Mouse (Mus musculus): Measurements from ENCODE around the gene Duoxa1.

The Duoxa1 gene

DNA sequence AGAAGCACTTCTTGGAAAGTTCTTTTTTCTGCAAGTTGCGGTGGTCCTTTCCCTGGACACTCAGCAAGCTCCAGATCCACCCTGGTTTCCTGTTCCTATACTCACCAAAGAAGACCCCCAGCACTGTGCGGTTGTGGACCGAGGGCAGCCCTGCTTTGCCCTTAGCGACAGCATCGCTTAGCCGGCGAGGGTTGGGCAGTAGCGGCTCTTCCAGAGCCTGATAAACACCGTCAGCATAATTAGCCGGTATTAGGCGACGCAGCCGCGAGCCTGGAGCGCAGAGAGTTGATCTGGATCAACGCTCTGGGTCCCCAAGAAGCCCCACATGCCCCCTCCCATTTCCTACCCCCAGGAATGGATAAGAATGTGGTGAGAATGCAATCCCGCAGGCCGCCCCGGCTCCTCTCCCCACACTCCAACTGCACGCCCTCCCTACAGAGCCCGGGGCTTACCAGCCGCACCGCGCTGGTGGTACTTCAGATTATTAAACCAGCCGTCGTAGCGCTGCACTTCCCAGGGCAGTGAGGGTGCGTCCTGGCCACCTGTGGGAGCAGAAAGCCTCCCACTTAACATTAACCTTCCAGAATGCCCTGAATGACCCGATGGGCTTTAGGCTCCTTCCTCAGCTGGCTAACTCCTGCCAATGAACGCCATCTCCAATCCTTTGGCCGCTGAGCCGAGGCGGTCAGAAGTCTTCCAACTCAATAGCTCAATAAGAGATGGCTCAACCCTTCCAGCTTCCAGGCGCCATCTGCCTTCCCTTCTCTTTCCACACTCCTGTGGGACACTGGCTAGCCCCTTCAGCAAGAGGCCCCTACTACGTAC lies 16.0 kb downstream of the Duoxa1 start:
- DNase-seq (ENCODE audit: low spot score): no peak

- no peak for DNase-seq (ENCODE audit: low spot score)
Observed at GRCm38 (mm10) chr2:122294916-122295315, 18.6 kb downstream of the Duoxa1 start.

GRCm38 (mm10) chr2:122286137-122286536 lies 27.4 kb downstream of the Duoxa1 start:
- no peak for DNase-seq (ENCODE audit: low spot score)

- DNase-seq (ENCODE audit: low spot score): no peak
Observed at GRCm38 (mm10) chr2:122284091-122284490, 29.4 kb downstream of the Duoxa1 start.

DNA sequence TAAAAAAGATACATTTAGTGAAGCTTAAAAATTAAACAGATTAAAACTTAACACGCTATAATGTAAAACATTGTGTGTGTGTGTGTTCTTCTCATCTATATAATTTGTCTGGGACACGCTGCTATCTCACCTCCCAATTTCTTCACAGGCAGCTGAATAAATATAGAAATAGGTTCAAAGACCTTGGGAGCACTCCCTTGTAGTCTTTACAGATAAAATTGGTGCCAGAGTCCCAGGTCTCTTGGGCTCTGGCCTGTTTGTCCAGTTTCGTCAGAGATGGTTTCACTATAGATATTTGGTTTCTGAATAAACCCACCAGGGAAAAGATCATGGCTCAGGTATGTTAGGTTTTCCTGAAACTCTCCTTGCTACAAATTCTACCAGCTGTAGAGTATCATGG lies 34.8 kb downstream of the Duoxa1 start:
- no peak for DNase-seq (ENCODE audit: low spot score)

DNA sequence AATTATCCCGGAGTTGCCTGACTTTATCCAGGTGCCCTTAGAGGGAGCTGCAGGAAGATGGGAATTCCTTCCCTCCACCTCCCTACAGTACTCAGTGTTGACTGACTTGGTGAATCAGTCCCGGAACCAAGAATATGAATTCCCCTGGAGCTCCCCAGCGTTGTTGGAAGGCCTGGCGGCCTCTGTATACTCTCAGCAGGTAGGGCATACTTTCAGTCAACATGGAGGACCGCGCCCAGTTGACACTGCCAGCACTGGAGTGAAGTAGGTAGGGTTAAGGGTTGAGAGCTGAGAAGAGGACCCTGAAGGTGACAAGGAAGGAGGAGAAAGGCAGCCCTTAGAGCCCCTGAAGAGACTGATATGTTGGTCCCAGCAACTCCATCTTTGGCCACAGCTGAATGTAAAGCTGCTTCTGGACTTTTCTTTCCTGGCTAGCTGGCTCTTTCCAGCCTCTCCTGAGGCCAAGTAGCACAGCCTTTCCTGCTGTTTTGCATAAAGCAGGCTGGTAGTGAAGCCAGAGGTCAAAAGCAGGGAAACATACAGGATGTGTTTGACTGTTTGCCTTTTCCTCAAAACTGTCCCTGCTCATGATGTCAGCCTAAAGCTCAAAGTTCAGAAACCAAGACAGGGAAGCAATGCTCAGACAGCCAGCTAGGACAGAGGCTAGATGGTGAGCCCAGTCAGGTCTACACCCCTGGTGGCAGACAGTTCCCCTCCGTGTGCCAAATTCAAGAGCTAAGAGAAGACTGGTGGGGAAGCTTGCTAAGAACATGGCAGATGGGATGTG lies 46.9 kb downstream of the Duoxa1 start:
- DNase-seq (ENCODE audit: low spot score): no peak

- no peak for DNase-seq (ENCODE audit: low spot score)
Observed at GRCm38 (mm10) chr2:122264690-122265089, 48.8 kb downstream of the Duoxa1 start.

DNA sequence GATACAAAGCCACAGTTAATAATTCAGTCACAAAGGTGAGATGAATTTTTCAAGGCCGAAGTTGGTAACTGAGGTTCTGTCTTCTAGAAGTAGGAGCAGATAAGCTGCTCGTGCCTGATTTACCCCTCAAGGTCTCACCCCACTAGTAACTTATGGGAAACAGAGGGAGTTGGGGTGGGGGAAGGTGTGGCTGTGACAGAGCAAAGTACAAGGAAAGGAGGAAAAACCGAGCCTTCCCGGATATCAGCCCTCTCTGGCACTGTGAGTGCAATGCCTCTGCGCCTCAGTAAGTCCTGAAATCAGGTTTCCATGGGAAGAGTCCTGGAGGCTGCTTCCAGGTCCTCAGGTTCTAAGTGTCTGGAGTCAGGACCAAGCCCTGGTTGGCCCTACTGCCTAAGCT lies 52.8 kb downstream of the Duoxa1 start:
- DNase-seq (ENCODE audit: low spot score): no peak

- no peak for DNase-seq (ENCODE audit: low spot score)
Observed at GRCm38 (mm10) chr2:122255997-122256396, 57.5 kb downstream of the Duoxa1 start.

Measured in urinary bladder, postnatal 14 days (tissue).